Mouse (Mus musculus) kidney, adult 2 months (tissue): ENCODE measurements around the gene AI837181.

Experiments
- CTCF ChIP-seq: fragments of 200-500 bp; conservative IDR thresholded peaks from 2 replicates; pipeline ENCODE4 v1.5.1; 2011; ENCODE audit warnings: low read depth, mild to moderate bottlenecking, control low read depth, low read length, moderate library complexity, mixed read lengths; ENCODE audit not compliant: insufficient read depth, insufficient read length
- POLR2A ChIP-seq: fragments of 200-500 bp; IDR thresholded peaks from one replicate; pipeline ENCODE4 v1.6.1; 2011; ENCODE audit warnings: low read depth, low read length, control low read depth

DNA sequence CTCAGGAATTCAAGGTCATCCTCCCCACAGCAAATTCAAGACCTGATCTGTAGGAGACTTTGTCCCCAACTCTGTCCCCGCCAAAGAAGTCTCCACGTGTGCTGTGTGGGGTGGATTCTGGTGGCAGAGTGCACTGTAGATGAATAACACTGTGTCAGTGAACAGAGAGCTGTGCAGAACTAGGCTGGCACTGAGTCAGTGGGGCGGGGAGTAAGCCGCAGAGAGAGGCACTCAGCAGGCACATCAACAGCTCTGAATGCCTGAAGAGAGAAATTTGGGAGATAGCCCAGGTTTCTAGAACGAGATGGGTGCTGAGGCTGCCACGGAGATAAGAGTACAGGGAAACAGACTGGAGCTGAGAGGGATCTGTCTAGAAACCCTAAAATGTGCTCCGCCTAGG, 34.1 kb downstream of the AI837181 start:
- TF ChIP-seq POLR2A (no peak), CTCF (no peak)
